Mouse (Mus musculus): Measurements from ENCODE around the gene Tmc5. TPM values are rescaled to one million over a fixed set of nuclear protein-coding genes. Genes with fewer than 3 reads are reported as not detected.

The Tmc5 gene
- polyA plus RNA-seq, 1 experiment, result 0.83 TPM

DNA sequence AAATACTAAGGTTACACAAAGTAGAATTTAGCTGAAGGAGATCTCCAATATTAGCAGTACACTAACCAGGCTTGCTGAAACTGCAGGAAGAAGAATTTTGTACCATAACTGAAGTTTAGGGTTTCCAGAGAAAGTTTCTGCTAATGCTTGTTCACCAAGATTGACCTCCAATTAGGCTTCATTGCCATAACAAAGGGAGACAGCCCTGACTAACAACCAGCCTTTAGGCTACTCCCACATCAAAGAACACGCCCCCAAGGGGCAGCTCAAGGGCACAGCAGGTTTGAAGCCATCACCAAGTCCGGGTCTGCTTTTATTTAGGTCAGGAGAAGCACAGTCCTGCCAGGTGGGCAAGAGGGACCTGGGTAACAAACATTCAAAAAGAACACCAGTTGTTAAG, 17.2 kb upstream of the Tmc5 start:
- H3K27me3 ChIP-seq (replicated peaks; ENCODE audit: control insufficient read depth, insufficient read depth, low read length), result 0 out of 2 replicates have a peak, but pooled peaks cover 4% of the 10 kb centered on the region
- no peak overlapping the region for H3K4me3 ChIP-seq (ENCODE audit: insufficient read depth, low read depth, low read length)
- H3K27ac ChIP-seq (ENCODE audit: insufficient read depth, low read depth, low read length), result no peak overlapping the region
- no peaks in the 10 kb centered on the region for H3K4me1 ChIP-seq (ENCODE audit: control insufficient read depth, insufficient read depth, low read length)
- no peaks in the 10 kb centered on the region for H3K36me3 ChIP-seq (ENCODE audit: control insufficient read depth, insufficient read depth, low read length)
- WGBS, result 61% methylated on average over 2 of the region's 2 CpGs
- no peak for DNase-seq
- TF ChIP-seq POLR2A (IDR thresholded peaks at IDR 0.05; ENCODE audit: low read depth, low read length) (no peak), CTCF (conservative IDR thresholded peaks at IDR 0.05; ENCODE audit: insufficient read depth, insufficient read length, low read depth, low read length) (no peak)

DNA sequence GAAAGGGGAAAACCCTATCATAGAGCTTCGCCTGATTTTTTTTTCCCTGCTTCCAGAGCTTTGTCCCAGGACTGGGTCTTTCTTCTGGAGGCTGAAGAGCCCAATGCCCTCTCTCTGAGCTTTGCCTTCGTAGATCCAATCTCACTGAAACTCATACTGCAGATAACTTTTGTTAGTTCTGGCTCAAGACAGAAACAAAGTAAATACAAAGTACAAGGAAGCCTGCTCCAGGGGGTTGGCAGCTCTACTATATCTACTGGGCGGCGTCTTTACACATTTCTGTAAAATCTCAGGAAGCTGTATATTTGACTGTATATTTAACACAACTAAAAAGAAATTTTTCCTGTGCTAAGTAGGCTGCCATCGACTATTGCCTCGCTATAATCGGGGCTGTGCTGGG, 13.3 kb upstream of the Tmc5 start:
- Histone ChIP-seq H3K4me3 (ENCODE audit: insufficient read depth, low read depth, low read length) (no peak overlapping the region), H3K27ac (ENCODE audit: insufficient read depth, low read depth, low read length) (no peak overlapping the region), H3K4me1 (ENCODE audit: control insufficient read depth, insufficient read depth, low read length) (no peaks in the 10 kb centered on the region), H3K36me3 (ENCODE audit: control insufficient read depth, insufficient read depth, low read length) (no peaks in the 10 kb centered on the region), H3K27me3 (replicated peaks; ENCODE audit: control insufficient read depth, insufficient read depth, low read length) (0 out of 2 replicates have a peak, but pooled peaks cover 4% of the 10 kb centered on the region)
- no peak for DNase-seq
- TF ChIP-seq POLR2A (IDR thresholded peaks at IDR 0.05; ENCODE audit: low read depth, low read length) (no peak), CTCF (conservative IDR thresholded peaks at IDR 0.05; ENCODE audit: insufficient read depth, insufficient read length, low read depth, low read length) (no peak)
- 33% methylated on average over 7 of the region's 7 CpGs for WGBS

DNA sequence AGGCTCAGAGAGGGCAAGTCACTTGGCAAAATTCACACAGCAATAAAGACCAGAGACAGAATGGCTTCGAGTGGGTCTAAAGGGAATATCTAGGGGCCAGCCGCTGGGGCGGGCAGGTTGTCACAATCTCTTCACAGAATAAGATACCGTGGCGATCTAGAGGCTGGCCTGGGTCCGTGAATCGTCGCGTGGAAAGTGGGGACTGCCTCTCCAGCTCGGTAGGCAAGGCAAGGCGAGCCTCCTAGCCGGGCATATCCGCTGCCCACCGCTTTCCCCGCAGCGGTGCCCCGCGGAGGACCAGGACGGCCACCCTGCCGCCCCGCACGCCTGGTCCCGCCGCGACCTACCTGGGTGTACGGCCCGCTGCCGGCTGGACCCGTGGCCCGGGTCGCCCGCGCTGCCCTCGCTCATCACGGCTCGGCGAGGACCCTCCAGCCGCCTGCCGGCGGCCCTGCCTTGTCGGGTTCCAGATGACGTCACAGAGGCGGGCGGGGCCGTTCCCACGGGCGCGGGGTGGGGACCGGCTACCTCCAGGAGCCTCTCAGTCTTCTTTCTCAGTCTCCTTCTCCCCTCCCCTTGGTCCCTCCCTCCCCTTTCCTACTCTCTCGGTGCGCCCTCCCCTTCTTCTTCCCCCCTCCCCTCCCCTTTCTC, 12.7 kb upstream of the Tmc5 start, which contains the start of gene Tmc7:
Gene Tmc7, minus strand, starts transcription at position 480 of the 651 bp plus-strand sequence.
- TF ChIP-seq POLR2A (IDR thresholded peaks at IDR 0.05; ENCODE audit: low read depth, low read length) (no peak), CTCF (conservative IDR thresholded peaks at IDR 0.05; ENCODE audit: insufficient read depth, insufficient read length, low read depth, low read length) (no peak)
- Histone ChIP-seq H3K27ac (ENCODE audit: insufficient read depth, low read depth, low read length) (no peak within 1 kb of the TSS), H3K4me1 (ENCODE audit: control insufficient read depth, insufficient read depth, low read length) (no peaks in the 10 kb centered on the region), H3K4me3 (ENCODE audit: insufficient read depth, low read depth, low read length) (peak within 1 kb of the TSS; percentile 63), H3K36me3 (ENCODE audit: control insufficient read depth, insufficient read depth, low read length) (no peaks in the 10 kb centered on the region), H3K27me3 (replicated peaks; ENCODE audit: control insufficient read depth, insufficient read depth, low read length) (0 out of 2 replicates have a peak, but pooled peaks cover 4% of the 10 kb centered on the region)
- DNase-seq, result peak; percentile 33
- 2% methylated on average over 51 of the region's 51 CpGs for WGBS

DNA sequence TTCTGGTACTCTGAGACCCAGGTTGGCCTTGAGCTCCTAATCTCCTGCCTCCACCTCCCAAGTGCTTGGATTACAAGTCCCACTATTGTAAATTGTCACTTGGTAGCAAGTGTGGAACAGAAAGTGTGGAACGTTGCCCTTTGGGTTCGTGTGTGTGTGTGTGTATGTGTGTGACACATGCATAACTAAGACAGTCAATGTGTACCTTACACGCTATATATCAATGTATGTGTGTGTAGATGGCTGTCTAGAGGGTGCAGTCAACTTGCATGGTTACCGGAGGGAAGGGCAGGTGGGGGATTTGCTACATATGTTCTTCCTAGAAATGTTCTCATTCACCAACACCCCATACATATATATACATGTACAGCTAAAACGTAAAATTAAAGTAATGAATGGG, 12.2 kb upstream of the Tmc5 start:
- Histone ChIP-seq H3K4me3 (ENCODE audit: insufficient read depth, low read depth, low read length) (peak overlapping the region; percentile 63; the same call in 1 of the 2 replicates), H3K27me3 (replicated peaks; ENCODE audit: control insufficient read depth, insufficient read depth, low read length) (0 out of 2 replicates have a peak, but pooled peaks cover 4% of the 10 kb centered on the region), H3K36me3 (ENCODE audit: control insufficient read depth, insufficient read depth, low read length) (no peaks in the 10 kb centered on the region), H3K4me1 (ENCODE audit: control insufficient read depth, insufficient read depth, low read length) (no peaks in the 10 kb centered on the region), H3K27ac (ENCODE audit: insufficient read depth, low read depth, low read length) (no peak overlapping the region)
- DNase-seq, result no peak
- no peak for TF ChIP-seq POLR2A (IDR thresholded peaks at IDR 0.05; ENCODE audit: low read depth, low read length)
- no peak for TF ChIP-seq CTCF (conservative IDR thresholded peaks at IDR 0.05; ENCODE audit: insufficient read depth, insufficient read length, low read depth, low read length)
- WGBS, result 72% methylated on average over 5 of the region's 5 CpGs

DNA sequence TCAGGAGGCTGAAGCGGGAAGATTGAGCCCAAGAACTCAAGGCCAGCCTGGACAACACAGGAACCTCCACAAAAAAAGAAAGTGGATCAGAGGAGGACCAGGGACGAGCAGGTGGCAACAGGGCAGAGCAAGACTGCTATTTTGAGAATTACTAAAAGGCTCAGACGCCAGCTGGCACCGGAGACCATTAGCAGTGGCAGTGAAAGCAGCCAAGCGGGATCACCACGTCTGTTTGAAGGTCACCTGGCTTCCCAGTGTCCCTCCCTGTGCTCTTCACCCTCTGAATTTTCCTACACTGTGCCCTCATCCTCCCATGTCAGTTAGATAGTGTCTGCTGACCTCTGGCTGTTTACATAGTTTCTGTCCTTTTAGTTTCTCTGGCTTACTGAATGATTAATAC, 11.2 kb upstream of the Tmc5 start:
- H3K27ac ChIP-seq (ENCODE audit: insufficient read depth, low read depth, low read length), result no peak overlapping the region
- H3K4me3 ChIP-seq (ENCODE audit: insufficient read depth, low read depth, low read length), result no peak overlapping the region
- no peaks in the 10 kb centered on the region for H3K36me3 ChIP-seq (ENCODE audit: control insufficient read depth, insufficient read depth, low read length)
- no peak; the same call in 1 of the 2 replicates for TF ChIP-seq CTCF (conservative IDR thresholded peaks at IDR 0.05; ENCODE audit: insufficient read depth, insufficient read length, low read depth, low read length)
- TF ChIP-seq POLR2A (IDR thresholded peaks at IDR 0.05; ENCODE audit: low read depth, low read length), result no peak
- 37% methylated on average over 6 of the region's 6 CpGs for WGBS
- H3K27me3 ChIP-seq (replicated peaks; ENCODE audit: control insufficient read depth, insufficient read depth, low read length), result 0 out of 2 replicates have a peak, but pooled peaks cover 4% of the 10 kb centered on the region
- no peaks in the 10 kb centered on the region for H3K4me1 ChIP-seq (ENCODE audit: control insufficient read depth, insufficient read depth, low read length)
- peak; percentile 64 for DNase-seq

DNA sequence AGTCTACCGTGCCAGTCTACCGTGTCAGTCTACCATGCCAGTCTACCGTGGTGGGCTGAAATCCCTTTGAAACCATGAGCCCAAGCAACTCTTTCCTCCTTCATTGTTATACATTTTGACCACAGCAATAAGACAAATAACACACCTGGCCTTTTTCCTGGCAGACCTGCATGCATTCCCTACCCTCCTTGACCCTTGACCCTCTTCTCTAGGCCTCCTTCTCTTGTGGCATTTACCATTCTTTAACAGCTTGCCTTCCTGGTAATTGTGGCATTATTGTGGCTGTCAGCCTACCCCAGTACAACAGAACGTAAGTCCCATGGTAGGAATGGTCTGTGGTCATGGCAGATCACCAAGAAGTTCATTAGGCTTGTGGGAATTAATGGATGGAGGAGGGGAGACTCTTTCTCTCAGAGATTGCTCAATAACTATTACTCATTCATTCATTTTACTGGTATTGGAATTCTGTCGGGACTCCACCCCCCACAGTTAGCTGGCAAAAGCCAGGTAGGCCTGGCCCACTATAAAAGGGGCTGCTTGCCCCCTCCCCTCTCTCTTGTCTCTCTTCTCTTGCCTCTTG, 6.3 kb upstream of the Tmc5 start:
- Histone ChIP-seq H3K4me3 (ENCODE audit: insufficient read depth, low read depth, low read length) (no peak overlapping the region), H3K4me1 (ENCODE audit: control insufficient read depth, insufficient read depth, low read length) (no peaks in the 10 kb centered on the region), H3K36me3 (ENCODE audit: control insufficient read depth, insufficient read depth, low read length) (no peaks in the 10 kb centered on the region), H3K27me3 (replicated peaks; ENCODE audit: control insufficient read depth, insufficient read depth, low read length) (no peaks in the 10 kb centered on the region), H3K27ac (ENCODE audit: insufficient read depth, low read depth, low read length) (no peak overlapping the region)
- TF ChIP-seq POLR2A (IDR thresholded peaks at IDR 0.05; ENCODE audit: low read depth, low read length), result no peak
- TF ChIP-seq CTCF (conservative IDR thresholded peaks at IDR 0.05; ENCODE audit: insufficient read depth, insufficient read length, low read depth, low read length), result no peak
- no peak for DNase-seq
- WGBS, result 94% methylated on average over 5 of the region's 5 CpGs

DNA sequence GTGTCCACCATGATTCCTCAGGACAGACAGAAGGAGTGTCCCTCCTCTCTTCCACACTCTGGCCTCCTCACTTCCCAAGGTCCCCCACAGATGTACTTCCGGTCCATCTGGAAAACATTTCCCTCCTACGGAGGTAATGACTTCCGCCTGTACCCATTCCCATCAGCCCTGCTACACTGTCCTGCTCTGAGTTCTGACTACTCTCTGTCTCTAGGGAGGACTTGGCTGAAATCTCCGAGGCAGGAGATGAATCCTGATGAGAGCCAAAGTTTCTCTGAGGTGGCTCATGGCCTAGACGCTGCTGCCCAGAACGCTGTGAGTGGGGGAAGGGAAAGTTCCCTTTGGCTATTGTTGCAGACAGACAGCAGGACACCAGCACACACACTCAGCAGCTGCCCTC, 5.0 kb upstream of the Tmc5 start:
- Histone ChIP-seq H3K4me1 (ENCODE audit: control insufficient read depth, insufficient read depth, low read length) (no peaks in the 10 kb centered on the region), H3K27ac (ENCODE audit: insufficient read depth, low read depth, low read length) (no peak overlapping the region), H3K27me3 (replicated peaks; ENCODE audit: control insufficient read depth, insufficient read depth, low read length) (no peaks in the 10 kb centered on the region), H3K36me3 (ENCODE audit: control insufficient read depth, insufficient read depth, low read length) (no peaks in the 10 kb centered on the region), H3K4me3 (ENCODE audit: insufficient read depth, low read depth, low read length) (no peak overlapping the region)
- DNase-seq, result no peak
- TF ChIP-seq CTCF (conservative IDR thresholded peaks at IDR 0.05; ENCODE audit: insufficient read depth, insufficient read length, low read depth, low read length) (no peak), POLR2A (IDR thresholded peaks at IDR 0.05; ENCODE audit: low read depth, low read length) (no peak)
- 56% methylated on average over 6 of the region's 6 CpGs for WGBS

Measured in kidney, adult 2 months (tissue).